Mouse (Mus musculus) left cerebral cortex, adult 8-10 months (tissue): ENCODE data around the gene Zcchc2. TPM values are rescaled to one million over a fixed set of nuclear protein-coding genes. Genes with fewer than 3 reads are reported as not detected.

Source experiments
- DNase-seq, 2 experiments: peaks; one replicate each; pipeline ENCODE4 v3.0.0; 2022; ENCODE audit warnings: low spot score in 2 of 2
- total RNA-seq, 4 experiments: library from RNA; stranded (reverse); gene quantifications; 2 replicates each; pipeline ENCODE4 v1.2.4; 2022

Gene Zcchc2
- total RNA-seq = 10 to 100 TPM; 20.5 to 26.4 (median 22.2) TPM

DNA sequence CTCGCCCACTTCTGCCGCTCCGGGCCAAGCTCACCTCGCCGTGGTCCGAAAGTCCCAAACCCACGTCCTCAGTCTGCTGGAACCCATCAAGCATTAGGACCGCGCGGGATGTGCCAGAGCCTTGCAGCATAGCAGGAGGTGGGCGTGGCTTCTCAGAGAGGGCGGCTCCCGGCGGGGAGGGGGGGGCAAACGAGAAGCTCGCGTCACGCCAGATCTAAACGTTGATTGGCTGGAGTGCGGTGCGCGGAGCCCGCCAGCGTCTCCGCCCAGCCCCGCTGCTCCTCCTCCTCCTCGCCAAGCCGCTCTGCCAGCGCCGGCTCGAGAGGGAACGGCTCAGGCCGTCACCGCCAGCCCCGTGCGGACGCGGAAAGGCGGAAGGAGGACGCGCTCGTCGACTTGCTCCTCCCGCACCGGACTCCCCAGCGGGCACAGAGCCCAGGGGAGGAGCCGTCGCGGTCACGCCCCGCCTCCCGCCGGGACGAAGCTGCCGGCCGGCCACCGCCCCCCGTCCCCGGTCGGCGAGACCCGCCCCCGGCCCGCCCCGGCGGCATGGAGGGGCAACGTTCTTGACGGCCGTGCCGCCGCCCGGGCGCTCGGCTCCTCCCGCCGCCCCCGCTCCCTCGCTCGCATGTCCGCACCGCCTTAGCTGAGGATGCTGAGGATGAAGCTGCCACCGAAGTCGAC lies at the start of gene Zcchc2:
Gene Zcchc2 (plus strand): TSS at position 269 of the 684 bp plus-strand sequence.
- peak; percentile 90 to 98 for DNase-seq

DNA sequence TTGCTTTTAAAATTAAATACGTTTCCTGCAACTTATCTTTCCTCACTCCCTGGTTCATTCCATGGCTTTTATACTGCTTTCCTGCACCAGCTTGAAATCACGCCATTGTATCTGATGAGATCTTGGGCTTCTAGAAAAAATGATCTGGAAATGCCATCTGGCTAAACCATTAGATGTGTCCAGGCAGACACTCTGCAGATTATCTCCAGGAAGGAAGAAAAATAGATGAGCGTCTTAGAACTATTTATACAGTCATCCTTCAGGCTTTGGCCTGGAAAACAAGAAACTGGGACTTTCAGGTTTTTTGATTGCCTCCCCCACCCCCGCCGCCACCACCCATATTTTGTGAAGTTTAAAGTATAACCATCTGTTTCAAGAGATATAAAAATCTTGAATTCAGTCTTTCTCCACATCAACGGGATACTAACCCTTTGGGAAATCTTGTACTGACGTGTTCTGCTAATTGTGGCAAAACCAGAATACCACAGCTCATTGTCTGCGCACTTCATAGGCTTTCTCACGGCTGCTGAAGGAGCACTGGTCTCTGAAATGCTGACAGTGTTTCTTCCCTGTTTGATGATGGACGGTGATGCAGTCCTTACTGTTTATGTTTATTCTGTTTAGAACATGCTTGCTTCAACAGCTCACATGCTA lies 45.2 kb upstream of the Zcchc2 start:
- peak in 1 of 2 experiments; percentile 29 for DNase-seq

DNA sequence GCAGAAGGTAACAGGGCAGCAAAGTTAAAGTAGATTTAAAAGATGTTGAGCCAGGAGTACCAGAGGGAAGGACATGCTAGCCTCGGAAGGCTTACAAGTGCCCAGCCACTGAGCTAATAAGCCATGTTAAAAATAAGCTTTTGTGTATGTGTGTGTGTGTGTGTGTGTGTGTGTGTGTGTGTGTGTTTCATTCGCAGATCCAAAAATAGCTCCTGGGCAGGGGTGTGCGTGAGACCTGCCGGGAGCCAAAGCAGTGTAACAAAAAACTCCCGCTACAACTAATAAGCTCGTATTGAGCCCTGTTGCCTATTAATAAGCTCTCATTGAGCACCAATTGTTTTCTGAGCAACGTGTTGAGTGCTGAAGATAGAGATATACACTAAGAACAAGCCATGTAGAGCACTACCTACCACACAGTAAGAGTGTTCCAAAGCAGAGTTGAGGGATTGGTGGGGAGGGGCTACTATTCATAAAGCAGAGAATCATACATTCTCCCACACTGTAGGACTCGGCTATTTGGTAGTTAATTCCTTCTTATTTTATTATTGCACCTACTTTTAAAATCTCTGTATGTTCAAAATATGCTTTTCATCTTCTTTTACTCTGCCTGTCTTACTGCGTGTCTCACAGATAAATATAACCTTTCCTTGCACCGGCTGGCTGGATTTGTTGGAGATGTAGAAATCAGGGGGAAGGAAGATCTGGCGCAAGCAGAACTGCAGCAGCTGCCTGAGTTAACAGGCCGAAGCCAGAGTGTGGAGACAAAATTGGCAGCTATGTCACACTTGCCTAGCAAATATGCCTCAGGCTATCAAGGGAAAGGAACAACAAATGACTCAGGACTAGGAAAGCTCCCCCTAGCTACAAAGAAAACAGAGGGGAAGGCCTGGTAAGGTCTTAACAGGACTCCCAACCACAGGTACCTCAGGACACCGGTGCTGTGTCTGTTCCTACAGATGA lies 43.3 kb upstream of the Zcchc2 start:
- peak; percentile 9 to 87 for DNase-seq

DNA sequence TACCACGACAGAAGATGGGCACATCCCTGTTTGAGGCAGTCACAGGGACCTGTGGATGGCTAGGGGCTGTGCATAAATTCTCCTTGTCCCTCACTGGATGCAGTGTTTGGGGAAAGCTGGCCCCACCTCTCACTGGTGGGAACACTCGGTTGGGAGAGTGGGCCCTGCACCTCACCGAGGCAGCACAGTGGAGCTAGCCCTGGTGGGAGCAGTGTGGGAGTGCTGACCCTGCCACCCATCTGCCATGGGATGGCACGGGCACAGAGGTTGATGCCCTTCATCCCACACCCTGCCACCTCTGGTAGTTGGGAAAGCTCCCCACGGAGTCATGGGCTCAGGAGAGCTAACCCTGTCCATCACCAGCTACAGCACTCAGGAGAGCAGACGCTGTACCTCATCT lies 41.9 kb upstream of the Zcchc2 start:
- no peak for DNase-seq

DNA sequence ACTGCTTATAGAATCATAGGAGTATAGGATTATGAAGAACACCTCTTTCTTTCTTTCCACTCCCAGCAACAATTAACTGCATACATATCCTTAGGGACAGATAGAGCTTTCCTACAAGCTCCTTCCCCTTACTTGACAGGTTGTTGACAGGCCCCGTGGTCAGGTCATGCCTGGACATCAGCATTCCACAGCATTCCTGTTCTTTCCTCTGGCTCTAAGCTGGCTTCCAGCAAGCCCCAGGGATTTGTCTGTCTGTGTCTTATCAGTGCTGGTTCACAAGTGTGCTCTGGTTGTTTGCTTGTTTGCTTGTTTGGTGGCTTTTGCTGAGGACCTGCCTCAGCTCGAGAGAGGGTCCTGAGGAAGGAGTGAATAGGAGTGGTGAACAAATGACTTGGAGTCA lies 36.6 kb upstream of the Zcchc2 start:
- no peak for DNase-seq

DNA sequence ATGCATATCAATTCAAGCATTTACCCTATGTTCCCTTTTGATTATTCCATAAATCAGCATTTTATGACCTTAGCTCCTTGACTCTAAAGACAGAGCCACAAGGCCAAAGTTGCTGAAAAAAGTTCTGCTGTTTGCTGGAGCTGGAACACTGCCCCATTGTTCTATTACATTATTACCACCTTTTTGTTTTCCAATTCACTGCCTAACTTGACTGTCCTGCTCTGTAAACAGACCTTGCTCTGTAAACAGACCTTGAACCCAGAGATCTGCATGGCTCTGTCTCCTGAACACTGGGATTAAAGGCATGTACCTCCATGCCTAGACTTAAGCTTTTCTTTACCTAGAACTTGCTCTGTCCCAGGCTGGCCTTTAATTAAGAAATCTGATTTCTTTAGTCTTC lies 36.2 kb upstream of the Zcchc2 start:
- no peak for DNase-seq

DNA sequence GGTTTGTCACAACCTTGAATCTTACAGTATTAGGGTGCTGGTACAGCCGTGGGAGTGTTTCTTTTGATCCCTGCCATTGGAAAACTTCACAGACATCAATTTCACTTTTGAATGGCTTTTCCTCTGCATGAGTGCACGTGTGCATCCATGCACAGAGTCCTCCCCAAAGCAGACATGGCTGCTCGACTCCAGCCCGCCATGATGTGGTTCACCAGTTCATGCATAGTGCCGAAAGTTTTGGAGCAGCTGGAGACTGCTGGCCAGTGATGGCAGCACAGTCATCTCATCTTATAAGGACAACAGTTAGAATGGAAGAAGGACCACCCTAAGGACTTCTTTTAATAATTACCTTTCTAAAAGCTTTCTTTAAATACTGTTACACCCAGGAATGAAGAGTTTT lies 34.1 kb upstream of the Zcchc2 start:
- no peak for DNase-seq

DNA sequence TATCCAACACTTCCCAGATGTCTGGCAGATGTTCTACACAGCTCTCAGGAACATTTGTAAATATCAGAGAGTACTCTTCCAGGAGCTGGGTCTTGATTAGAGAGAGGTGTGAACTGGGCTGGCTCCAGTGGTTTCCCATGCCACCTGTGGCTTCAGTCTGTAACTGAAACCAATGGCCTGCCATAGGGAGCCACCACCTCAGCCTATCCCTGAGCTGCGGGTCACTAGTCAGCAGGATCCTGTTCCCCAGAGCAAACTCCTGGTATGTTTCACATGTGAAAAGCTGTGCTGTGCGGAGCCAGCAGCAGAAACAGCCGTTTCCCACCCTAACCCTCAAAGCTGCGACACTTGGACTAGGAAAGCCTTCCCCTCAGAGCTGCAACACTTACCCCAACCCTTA lies 28.7 kb upstream of the Zcchc2 start:
- DNase-seq = no peak

DNA sequence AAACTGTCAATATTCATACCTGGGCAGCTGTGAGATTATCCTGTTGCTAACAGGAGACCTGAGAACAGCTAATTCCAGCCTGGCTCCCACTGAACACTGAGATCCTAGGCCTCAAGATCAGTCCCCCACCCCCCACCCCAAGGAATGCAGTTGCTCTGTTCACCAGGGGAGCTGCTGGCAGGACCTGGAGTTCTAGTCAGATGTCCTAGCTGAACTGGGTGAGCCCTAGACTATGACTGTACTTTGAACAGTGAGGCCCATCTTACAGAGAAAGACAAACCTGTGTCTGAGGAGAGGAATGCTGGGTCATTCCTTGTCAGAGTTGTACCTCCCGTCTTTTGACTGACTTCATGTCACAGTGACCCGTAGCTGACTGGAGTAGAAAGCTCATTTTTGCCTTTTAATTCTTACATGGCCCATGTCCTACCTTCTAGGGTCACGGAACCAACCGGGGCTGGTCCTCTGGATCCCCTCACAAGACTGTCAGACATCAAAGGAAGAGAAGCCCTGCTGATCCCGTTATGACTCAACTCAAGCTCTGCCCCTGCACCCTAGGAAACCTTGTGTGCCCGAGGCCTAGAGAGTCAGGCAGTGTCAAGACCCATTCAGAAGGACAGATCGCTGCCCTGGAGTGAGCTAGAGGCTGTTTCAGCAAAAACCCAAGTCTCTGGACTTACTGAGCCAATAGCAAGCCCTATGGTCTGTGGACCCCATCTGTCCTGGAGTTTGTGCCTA lies 28.0 kb upstream of the Zcchc2 start:
- DNase-seq = no peak

DNA sequence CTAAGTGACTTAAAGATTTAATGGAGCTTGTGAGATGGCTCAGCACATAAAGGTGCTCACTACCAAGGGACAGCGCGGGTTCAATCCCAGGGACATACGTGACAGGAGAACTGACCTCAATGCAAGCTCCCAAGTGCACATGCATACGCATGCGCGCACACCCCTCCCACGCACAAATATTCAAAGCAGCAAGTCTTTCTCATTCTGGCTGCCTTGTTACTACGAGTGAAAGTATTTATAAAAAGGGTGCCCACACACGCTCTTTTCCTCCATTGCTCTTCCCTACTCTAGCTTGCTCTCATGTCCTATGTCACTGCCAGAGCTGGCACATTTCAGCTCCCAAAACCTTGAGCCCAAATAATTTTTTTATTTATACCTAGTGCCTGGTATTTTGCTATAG lies 27.4 kb upstream of the Zcchc2 start:
- DNase-seq = no peak

DNA sequence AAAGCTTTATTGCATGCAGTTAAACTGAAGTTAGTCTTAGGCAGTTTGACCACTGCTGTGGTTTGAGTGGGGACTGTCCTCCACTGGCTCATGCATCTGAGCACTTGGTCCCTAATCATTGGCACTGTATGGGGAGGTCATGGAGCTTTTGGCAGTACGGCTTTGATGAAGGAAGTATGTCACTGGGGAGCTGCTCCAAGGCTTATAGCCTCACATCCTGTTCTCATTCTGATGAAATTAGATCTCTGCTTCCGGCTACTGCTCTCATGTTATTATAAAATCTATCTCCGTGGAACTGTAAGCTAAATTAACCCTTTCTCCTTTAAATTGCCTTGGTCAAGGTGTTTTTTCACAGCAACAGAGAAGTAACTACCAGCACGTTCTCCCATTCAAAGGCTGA lies 25.7 kb upstream of the Zcchc2 start:
- DNase-seq = no peak

DNA sequence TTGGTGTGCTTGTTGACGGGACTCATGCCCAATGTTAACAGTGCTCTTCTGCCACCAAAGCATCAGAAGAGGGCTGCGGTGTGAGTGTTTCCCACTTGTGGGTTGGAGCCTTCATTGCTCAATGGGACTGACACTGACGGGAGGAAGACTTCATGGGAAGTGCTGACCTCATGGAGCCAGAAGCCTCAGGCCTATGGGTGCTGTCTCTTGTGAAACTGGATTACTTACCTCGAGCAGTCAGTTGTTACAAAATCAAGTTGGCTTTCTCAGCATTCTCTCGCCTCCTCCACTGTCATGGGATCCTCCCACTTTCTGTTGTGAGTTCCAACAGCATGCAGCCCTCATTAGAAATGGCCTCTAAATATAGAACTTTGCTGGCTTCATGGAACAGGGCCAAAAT lies 25.0 kb upstream of the Zcchc2 start:
- no peak for DNase-seq

DNA sequence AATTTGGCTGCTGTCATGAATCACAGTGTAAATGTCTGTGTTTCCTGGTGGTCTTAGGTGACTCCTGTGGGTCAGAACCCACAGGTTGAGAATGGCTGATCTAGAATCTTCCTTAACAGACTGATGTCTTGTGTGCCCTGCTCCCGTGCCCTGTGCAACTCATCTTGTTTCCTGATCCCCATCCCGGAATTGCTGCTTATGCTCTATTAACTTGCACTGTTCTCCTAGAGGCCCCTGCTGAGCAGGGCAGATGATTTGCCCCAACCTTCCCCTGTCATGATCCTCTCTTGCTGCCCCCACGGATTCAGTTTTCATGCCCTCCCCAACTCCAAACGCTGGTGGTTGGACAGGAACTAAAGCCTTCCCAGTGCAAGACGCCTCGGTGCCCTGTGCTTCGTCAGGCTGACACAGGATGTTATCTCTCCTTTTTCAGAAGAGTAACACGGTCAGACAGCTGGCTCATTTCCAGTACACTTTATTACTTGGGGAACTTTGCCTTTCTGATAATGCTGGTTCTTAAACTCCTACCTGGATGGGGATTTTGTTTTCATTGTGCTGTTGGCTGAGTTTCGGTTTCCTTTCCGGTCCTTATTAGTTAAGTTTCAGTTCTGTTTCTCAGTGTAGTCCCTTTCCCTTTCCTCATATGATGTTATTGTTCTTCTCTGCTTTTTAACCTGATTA lies 18.6 kb upstream of the Zcchc2 start:
- DNase-seq = no peak

DNA sequence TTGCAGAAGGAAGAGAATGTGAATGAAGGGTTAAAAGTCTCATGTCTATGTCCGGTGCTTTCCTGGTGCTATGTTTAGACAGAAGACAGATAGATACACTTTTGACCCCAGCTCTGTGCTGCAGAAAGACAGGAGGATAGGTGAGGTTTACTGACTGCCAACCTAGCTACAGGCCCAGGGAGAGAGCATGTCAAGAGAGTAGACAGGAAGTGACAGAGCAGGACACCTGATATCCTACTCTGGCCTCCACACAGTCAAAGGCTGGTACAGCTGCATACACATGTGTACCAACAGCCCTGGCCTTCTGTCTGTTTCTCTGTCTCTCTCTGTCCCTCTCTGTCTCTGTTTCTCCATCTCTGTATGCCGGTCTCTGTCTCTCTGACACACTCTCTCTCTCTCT lies 16.2 kb upstream of the Zcchc2 start:
- no peak for DNase-seq

DNA sequence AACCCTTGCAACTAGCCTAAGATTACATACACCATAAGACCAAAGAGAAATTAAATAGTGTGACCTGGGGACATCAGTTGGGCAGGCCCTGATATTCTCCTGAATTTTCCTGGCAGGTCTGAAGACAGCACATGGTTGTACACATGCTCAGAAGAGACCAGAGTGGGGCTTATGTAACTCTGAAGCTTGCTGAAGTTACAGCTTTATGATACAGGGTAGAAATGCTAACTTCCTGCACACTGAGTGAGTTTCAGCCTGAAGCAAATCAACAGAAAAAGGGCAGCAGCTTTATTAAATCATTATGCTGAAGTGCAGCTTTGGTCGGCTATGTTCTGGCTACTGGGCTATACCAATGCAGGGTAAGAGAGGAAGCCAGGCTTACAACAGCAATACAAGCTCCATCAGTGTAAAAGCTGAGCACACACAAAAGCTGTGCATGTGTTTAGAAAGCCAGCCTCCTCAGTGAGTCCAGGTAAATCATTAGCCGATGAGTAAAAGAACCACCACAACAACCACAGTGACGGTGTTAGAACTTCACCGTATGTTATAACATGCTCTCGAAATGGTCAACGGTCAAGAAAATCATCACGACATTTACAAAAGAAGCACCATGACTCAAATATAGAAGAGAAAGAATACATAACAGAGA lies 12.6 kb upstream of the Zcchc2 start:
- no peak for DNase-seq

DNA sequence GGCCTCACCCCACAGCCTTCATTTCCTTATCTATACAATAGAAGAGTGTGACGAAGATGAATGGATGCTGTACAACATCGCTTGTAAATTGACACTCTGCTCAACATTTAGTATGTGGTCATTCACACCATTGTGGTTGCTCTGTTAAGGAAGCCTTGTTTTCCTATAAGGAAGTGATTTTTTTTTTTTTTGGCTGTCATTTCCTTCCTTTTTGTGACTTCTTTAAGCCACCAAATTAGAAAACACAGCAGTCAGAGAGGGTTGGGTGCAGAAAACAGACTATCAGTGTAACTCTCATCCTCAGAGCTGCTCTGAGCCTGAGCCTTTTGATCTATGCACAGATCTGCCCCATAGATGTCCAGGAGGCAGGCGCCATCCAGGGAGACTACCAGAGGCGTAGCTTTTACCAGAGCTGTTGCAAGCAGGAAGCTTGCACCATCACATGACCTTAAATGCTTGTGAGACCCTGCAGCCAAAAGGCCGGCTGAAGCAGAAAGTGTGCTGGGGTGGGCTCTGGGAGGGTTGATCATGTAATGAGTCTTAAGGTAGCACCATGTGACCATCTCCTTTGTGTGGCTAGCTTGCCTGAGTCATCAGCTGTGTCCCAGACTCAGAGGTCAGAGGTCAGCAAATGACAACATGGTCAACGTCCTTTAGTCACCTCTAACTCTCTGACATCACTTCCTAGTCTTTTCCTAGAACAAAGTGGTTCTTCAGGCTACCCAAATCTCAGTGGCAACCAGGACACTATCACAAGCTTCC lies 9.2 kb upstream of the Zcchc2 start:
- no peak for DNase-seq

DNA sequence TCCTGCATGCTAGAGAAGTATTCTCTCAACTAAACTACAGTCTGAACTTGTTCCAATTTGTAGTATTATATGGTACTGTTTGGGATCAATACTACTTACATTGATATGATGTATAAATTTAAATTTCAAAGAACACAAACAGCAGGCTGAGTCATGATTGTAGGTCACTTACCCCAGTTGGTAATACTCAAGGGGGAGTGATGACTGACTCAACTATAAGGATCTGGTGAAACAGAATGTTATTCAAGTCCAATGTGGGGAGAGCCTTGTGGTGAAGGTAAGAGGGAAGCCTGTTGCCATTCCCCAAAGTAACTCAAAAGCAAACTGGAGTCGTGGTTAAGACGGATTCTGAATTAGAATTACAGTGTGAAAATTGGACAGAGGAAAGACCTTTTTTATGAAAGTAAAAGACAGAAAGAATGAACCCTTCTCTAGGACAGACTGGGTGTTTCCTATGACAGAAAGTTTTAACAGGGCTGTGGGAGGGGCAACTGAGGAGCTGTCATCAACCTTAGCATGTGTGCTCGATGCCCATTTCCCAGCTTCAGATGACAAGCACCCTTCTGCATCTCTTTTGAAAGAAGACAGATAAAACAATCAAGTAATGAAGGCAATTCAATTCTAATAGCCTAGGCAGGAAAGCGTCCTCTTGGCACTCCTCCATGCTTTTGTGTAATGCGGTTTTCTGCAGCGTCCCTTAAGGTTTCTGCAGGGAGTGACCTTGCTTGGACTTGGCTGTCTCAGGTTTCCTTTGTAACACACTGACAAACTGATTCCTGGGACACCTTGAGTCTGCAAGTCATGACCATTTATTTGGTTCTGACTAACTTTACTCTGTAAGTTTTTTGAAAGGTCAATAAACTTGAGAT lies 7.5 kb upstream of the Zcchc2 start:
- no peak for DNase-seq

DNA sequence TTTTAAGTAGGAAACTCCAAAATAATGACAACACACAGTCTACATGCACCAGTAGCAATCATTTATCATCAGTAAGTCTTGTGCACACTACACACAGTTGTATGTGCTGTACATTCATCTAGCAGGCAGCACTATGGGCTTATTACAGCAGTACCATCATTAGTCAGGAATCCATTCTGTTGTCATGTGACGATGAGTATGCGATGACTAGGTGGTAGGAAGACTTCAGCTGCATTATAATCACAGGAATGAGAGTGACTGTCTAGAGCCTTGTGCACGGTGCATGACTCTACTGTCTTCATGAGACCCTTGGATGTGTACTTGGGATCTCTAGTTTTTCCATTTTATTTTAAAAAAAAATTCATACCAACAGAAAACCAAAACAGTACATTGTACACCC lies 6.0 kb upstream of the Zcchc2 start:
- no peak for DNase-seq

DNA sequence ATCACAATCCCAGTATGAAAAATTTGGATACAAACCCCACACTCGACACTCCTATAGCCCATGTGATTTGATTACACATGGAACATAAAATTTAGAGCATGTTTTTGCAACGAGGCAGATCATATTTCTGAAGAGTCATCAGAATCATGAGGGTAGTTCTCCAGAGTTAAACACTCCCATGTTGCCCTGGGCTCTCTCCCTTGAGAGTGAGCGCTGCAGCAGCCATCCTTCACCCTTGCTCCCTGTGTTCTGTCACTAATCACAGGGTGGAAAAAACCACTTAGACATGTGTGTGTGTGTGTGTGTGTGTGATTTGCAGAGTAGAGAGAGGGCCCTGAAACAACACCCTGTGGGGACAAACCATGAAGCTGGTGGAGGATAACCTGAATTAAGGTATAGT lies 2.0 kb upstream of the Zcchc2 start:
- DNase-seq = no peak
